Mouse (Mus musculus): ENCODE results near the gene Cyb561d2. TPM values are rescaled to one million over a fixed set of nuclear protein-coding genes. Genes with fewer than 3 reads are reported as not detected.
A peak's percentile ranks its signal among the peaks of the same experiment; 100 is the strongest.

Cyb561d2 gene
- total RNA-seq, 2 experiments from 2014 or later: 19.2 to 21.7 TPM

DNA sequence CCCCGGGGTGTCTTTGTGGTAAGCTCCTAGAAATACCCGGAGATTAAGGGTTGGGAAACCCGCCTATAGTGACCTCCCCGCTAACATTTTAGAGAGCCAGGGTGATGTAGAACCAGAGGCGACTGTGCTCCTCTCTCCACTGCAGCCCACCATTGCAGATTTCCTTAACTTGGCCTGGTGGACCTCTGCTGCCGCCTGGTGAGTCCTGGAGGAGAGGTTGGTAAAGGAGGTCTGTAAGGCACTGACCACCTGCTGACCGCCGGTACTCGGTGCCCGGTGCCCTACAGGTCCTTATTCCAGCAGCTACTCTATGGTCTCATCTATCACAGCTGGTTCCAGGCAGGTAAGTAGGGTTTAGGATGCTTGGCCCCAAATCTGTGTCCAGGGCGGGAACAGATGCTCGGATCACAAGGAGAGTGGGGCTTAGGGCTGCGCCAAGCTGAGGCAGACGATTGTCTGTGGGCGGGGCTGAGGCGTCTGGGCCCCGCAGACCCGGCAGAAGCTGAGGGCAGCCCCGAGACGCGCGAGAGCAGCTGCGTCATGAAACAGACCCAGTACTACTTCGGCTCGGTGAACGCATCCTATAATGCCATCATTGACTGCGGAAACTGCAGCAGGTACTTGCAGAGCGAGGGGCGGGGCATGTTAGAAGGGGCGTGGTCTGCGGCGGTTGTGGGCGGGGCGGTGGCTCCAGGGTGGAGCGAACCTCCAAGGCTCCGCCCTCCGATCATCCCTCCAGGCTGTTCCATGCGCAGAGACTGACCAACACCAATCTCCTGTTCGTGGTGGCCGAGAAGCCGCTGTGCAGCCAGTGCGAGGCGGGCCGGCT is 15.6 kb downstream of the Cyb561d2 start:
- peak; percentile 66 to 73 for DNase-seq (ENCODE audit: low spot score in 2 of 2)

DNA sequence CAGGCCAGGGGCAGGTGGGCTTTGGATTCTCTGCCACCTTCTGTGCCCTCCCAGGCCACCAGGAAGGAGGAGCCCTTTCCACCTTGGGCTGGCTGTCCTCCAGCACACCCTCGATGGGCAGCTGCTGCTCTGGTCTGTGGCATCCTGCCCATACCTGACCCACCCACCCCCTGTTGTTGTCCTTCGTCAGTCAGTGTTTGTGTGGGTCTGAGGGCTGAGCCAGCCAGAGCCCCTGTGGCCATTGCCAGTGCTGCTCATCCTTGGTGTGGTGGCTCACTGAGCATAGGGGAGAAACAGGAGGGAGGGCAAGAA is 19.6 kb downstream of the Cyb561d2 start:
- DNase-seq (ENCODE audit: low spot score in 2 of 2): no peak

DNA sequence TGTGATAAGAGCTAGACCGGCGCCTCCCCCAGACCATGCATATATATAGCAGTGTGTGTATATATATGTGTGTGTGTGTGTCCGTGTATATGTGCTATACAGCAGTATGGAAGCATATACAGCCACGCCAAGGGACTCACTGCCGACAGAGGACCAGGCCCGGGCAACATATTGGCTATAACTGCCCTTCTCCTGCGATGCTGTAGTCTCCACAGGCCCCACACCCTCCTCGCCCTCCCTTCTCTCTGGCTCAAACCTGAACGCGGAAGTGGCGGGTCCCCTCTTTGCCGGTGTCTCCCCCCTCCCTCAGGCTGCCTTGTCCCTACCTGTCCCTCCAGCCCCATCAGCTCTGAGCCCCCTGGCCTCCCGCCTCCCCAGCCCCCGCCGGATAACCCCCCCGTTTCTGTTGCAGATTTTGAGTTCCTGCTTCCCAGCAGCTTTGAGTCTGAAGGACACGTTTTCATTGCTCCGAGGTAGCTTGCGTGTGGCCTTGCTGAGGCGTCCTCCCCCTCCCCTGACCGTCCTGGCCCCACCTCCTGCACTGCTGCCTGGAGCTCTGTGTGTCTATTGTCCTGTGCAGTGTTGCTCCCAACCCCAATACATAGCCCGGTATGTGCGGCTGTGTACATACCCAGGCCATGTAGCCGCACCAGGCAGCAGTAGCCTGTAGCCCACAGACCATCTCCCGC is 20.1 kb downstream of the Cyb561d2 start:
- no peak for DNase-seq (ENCODE audit: low spot score in 2 of 2)

DNA sequence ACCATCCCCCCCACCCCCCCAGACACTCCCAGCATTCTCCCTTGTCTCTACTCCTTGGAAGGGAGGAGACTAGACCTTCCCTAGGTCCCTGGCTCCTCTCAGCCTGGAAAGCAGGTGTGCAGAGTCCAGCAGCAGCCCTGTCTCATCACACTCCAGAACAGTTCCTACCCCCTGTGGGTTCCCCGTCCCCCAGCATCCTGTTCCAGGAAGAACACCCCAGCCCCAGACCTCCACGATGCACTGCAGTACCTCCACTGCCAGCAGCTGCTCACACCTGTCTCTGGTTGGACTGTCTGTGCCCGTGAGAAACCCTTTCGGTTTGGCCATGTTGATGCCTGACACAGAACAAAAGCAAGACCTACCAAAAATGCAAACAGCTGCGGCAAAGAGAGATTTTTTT is 20.8 kb downstream of the Cyb561d2 start:
- DNase-seq (ENCODE audit: low spot score in 2 of 2): no peak

DNA sequence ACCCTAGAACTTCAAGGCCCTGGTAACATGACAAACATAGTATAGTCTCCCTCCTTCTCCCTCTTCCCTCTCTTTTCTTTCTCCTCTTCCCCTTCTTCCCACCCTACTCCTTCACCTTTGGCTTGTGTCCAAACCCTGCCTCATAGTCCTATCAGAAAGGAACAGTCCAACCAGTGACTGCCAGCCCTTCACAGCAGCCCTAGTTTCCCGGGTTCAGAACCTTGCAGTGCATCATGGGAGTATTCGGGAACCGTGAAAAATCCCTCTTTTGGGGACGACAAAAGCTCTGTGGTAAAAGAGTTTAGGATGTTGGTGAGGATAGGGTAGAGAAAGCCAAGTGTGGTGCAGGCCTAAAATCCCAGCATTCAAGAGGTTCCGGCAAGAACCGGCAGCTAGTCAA is 21.7 kb downstream of the Cyb561d2 start:
- DNase-seq (ENCODE audit: low spot score in 2 of 2): no peak

DNA sequence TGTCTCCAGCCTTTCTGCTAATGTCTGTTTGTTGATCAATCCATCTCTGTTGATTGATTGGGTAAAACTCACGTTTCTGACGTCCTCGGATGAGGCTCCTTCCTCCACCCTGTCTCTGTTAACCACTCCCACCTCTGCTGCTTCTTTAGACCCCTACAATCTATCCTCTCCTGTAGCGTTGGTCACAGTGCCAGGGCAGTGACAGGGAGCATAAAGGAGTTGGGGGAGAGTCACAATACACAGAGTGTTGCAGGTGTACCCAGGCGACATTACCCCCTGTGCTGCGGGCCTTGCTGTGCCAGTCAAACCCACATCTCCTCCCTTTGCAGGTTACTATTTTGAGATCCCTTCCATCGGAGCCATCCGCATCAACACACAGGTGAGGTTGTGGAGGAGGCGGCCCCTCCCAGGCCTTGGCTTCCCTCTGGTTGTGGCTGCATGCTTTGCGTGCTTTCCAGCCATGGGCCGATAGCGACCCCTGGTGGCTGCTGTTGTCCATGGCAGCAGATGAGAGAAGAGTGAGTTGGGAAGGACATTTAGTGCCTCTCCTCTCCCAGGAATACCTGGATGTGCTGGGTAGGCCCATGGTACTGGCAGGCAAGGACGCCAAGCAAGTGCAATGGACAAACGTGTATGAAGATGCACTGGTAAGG is 27.6 kb downstream of the Cyb561d2 start:
- peak; percentile 76 to 80 for DNase-seq (ENCODE audit: low spot score in 2 of 2)

DNA sequence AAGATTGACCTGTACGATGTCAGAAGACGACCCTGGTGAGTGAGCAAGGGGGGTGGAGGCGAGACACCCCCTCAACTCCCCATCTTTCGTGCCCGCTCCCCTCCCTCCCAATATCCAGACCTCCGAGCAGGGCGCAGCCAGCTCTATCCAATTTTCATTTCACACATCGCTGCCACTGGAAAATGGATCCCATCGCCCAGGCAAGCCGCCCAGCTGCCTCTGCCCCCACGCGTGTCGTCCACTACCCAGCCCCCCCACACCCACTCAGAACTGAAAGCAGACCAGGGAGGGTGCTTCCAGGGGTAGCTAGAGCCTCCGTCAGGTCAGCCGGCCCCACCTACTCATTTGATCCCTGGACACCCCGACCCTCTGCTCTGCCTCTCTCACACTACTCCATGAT is 29.7 kb downstream of the Cyb561d2 start:
- DNase-seq (ENCODE audit: low spot score in 2 of 2): no peak

DNA sequence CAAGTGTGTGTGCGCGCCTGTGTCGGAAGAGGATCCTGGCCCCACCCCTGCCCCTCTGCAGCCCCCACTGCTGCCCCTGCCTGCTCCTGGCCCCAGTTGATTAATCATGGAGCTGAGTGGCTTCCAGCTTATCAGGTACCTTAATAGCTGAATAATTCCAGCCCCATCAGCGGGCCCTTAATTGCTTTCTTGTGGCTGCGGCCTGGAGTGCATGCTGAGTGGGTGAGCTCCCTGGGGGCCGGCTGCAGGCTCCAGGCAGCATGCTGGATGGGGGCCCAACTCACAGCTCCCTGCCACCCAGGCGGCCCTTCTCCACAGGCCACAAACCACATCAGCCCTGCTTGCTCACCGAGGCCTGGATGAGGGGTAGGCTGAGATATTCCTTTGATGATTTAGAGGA is 30.6 kb downstream of the Cyb561d2 start:
- DNase-seq (ENCODE audit: low spot score in 2 of 2): no peak

DNA sequence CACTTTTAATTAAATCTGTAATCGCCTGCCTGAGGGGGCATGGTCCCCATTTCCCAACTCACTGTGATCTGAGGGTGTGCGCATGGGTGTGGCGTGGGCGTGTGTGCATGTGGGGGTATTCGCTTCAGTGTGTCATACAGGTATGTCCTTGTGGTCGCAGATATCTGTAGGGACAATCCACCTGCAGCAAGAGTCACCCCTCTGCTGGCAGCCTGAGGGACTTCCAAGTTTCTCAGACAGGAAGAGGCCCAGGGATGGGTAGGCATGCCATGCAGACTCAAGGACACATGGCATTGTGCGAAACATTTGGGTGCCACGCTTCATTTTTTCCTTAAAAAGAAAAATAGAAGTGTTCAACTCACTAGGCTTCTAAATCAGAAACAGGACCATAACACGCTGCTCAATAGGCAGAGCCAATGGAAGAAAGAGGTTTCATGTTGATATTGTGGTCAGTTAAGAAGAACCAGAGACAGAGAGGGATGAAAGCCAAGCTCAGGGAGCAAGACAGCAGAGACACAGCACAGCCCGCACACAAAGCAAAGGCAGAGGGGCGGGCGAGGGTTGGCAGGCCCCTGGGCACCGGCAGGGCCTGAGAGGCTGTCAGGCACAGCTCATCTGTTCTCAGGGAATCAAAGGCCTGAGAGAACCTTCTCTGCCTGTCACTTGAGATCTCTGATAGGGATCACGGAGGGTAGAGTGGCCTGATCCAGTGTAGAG is 31.5 kb downstream of the Cyb561d2 start:
- no peak for DNase-seq (ENCODE audit: low spot score in 2 of 2)

DNA sequence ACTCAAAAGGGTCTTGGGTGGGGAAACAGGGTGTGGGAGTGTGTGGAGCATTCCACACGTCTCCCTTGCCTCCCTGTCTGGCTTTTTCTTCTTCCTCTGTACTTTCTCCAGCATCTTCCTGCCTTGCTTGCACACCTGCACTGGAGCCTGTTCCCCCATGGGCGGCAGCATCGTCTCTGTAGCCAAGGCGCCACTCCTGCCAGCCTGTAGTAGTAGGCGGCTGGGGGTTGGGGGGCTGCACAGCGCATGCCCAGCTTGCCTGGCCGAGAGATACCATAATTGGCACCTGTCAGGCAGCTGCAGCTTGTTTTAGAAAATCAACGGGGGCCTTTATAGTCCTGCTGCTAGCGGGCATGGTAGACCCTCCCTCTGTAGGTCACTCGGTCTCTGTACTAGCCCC is 33.7 kb downstream of the Cyb561d2 start:
- no peak for DNase-seq (ENCODE audit: low spot score in 2 of 2)

DNA sequence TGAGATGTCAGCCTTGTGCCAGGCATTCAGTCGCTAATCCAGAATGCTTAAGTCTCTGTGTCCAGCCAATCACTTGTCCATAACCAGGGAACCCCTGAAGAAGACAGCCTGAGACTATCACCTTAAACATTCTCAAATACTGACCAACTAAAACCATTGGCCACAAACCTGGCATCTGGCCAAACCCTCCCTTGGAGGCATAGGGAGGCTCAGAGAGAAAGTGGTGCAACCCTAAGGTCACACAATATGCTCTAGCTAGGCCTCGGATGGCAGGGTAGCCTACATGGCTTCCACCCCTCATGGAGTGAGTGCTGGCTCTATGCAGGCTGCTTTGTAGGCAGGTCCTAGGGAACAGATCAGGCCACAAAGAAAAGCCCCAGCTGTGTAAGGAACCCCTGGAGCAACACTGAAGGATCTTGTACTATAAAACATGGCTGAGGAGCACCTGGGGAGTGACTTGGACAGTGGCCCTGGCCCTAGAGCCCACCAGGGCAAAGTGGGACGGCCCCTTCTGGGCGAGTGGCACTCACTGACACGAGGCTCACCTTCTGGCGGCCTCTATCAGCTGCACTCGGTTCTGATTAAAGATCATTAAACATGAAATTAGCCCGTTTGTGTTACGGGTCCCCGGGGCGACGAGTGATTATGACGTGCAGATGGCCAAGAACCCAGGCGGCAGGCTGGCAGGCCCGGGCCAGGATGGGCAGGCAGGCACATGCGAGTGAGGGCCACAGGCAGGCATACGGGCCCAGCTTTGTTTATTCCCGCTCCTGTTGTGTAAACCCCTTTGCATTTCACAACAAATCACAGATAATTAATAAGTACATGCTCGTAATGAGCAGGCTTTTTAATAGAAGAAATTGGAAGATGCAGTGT is 37.1 kb downstream of the Cyb561d2 start:
- no peak for DNase-seq (ENCODE audit: low spot score in 2 of 2)

DNA sequence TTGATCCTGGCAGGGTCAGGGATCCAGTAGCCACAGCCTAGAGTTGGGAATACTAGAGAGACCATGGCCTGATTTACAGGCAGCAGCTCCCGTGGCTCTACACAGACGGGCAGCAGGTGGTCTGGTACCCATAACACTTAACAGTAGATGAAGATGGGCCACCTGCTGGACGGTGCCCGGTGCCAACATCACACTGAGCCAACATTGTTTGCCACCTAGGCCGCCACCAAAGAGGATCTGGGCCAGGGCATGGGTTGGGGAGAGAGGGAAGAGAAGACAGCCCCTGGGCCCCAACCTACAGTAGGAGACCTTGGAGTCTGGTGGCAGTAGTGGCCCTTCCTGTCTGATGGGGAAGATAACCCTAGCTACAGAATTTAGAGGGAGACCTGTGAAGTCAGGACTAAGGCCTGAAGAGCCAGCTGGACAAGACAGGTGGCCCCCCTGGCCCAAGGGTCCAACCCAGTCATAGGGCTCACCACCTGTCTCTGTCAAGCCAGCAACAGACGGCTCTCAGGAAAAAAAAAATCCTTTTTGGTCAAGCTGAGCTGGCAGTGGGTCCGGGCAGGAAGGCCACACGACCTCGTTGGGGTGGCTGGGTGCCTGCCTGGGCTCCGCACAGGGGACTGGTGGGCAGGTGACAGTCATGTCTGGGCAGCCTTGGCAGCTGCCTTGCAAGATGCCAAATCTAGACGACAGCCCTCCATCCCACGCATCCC is 39.7 kb downstream of the Cyb561d2 start:
- no peak for DNase-seq (ENCODE audit: low spot score in 2 of 2)

DNA sequence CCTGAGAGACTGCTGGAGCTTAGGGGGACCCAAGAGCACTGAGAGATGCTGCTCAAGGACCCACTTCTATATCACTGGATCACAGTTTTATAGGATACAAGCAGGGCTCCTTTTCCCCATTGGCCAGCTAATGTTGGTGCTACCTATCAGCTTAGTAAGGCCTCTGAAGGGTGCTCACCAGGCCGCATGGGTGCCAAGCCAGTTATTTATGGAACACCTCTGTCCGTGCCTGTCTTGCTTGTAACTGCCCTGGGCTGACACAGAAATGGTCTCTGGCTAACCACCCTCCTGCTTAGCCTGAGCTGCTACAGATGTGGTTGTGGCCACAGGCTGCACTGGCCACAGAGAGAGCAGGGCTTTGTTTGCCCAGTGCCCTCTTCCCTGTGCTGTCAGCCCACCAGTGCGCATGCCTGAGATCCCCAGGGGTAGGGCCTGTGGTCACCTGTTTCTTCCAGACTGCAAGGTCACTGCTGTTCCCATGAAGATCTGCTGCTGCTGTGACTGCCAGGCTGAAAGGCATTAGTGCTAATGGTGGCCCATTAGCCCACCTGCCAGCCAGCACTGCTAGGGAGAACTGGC is 41.2 kb downstream of the Cyb561d2 start:
- DNase-seq (ENCODE audit: low spot score in 2 of 2): no peak

DNA sequence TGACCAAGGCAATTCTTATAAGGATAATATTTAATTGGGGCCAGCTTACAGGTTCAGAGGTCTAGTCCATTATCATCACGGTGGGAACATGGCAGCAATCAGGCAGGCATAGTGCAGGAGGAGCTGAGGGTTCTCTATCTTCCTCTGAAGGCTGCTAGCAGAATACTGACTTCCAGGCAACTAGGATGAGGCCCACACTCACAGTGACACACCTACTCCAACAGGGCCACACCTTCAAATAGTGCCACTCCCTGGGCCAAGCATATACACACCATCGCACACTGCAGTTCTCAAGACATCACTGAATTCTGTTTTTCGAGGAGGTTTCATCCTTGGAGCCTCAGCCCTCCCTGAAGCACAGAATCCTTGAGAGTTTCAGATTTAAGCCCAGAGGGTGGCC is 45.6 kb downstream of the Cyb561d2 start:
- DNase-seq (ENCODE audit: low spot score in 2 of 2): no peak

DNA sequence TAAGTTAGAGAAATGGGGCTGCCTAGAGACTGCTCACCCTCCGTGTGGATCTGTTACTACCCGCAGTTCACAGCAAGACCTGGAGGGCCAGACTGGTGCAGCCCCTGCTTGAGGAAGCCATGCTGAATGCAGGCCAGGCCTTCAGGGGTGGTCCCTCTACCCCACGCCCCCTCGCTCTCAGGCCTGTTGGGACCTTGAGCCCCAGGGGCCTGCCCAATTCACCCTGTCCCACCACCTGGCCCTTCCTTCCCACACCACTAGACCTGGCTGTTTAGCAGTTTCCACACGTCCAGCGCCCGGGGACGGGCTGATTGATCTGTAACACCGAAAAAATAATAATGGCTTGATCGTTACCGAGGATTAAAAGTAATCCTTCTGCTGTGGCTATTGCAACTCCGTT is 47.8 kb downstream of the Cyb561d2 start:
- DNase-seq (ENCODE audit: low spot score in 2 of 2): no peak

DNA sequence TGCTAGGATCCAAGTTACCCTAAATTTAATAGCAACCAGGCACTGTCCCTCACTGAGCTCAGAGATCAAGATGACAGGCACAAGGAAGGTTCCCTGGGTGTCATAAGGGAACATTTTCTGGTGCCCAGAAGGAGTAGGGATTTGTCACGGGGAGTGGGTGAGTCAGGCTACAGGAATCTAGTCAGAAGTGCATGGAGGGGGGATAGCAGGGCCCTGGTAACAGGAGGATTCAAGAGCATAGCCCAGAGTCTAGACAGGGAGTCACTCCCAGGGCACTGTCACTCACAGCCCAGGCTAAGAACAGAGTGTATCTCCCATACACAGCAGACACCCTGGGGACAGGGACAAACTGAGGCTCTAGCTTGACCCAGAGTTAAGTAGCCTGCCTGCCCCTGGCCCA is 48.5 kb downstream of the Cyb561d2 start:
- no peak for DNase-seq (ENCODE audit: low spot score in 2 of 2)

DNA sequence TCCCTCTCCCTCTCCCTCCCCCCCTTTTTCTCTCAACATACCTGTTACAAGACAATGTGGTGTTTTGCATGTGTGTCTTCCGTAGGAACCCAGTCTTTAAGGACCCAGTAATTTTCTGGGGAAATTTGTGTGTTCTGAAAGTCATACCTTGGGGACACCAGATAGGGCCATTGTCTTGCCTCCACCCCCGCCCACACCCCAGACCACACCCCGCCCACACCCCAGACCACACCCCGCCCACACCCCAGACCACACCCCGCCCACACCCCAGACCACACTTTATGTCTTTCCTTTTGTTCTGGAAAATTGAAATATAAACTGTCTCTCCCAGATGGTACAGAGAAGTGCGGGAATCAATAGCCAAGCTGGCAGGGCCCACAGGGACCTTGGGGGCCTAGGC is 51.4 kb downstream of the Cyb561d2 start:
- DNase-seq (ENCODE audit: low spot score in 2 of 2): no peak

DNA sequence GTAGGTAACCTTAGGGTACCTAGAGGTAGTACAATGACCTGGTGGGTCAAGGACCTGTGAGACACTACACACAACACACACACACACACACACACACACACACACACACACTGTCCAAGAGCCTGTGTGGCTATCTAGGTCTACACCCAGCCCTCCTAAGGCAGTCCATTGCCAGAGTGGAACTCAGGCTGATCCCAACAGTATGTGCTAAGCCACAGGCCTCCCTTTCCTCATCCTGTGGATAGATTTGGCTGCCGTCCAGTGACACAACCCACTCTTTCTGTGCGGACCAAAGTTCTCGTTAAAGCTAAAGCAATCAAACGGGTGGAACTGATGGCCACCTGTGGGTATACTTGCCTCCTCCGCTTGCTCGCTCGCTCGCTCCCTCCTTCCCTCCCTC is 51.8 kb downstream of the Cyb561d2 start:
- DNase-seq (ENCODE audit: low spot score in 2 of 2): no peak
